Mouse (Mus musculus): ENCODE measurements around the gene Slc2a5. TPM values are rescaled to one million over a fixed set of nuclear protein-coding genes. Genes with fewer than 3 reads are reported as not detected.

Slc2a5 gene
- total and polyA plus RNA-seq, 2 experiments from 2014 or later = 0.42 TPM; not detected in 1

DNA sequence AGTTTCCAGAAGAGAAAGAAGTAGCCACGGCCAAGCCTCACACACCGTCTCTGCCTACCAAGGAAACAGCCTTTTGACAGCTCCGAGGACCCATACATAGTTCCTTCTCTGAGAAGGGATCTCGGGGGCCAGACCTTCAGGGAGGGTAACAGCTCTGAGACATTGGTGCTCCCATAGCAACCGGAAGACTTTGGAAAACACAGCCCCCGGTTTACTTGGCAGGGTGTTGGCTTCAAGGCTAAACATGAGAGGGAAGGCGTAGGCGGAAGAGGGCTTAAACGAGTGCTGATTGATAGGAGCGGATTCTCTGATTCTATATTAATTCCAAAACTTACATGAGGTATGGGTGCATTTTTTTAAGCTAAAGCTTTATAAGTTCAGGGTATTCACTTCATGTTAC, 49.3 kb downstream of the Slc2a5 start:
- H3K4me3 ChIP-seq (ENCODE audit: low read depth, low read length) = no peak overlapping the region
- ATAC-seq (ENCODE audit: insufficient read depth, low read depth) (no peak), DNase-seq (ENCODE audit: low spot score) (no peak)
- TF ChIP-seq EP300 (IDR thresholded peaks at IDR 0.05; ENCODE audit: low read depth) (no peak), CTCF (IDR thresholded peaks at IDR 0.05; ENCODE audit: low read depth) (no peak)
- H3K4me2 ChIP-seq (ENCODE audit: low read depth, low read length) = no peak overlapping the region
- H3K36me3 ChIP-seq (replicated peaks; ENCODE audit: control insufficient read depth, insufficient read depth, low read length) = no peaks in the 10 kb centered on the region
- H3K9me3 ChIP-seq (replicated peaks; ENCODE audit: control insufficient read depth, low read length) = no peaks in the 10 kb centered on the region
- WGBS = 61% methylated on average over 10 of the region's 10 CpGs
- H3K9ac ChIP-seq (replicated peaks; ENCODE audit: low read depth, low read length) = no peak overlapping the region
- H3K27ac ChIP-seq (ENCODE audit: low read depth) = no peak overlapping the region
- no peaks in the 10 kb centered on the region for H3K27me3 ChIP-seq (ENCODE audit: control insufficient read depth, insufficient read depth, low read length)
- no peaks in the 10 kb centered on the region for H3K4me1 ChIP-seq (ENCODE audit: control insufficient read depth, insufficient read depth)

DNA sequence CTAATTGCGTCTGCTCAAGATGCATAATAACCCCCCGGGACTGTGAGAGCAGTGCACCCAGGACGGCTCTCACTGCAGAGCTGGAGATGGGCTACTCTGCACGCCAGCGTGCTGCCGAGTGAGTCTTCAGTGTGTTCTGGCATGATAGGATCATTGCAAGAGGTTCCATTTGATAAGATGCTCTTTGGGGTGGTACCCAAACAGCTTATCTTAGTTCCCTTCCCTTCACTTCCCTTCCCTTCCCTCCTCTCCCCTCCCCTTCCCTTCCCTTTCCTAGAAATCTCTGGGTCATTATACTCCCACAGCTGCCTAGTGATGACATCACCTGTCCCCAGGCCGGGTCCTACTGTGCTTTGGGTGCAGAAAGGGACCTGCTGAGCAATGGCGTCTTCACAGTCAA, 53.0 kb downstream of the Slc2a5 start:
- H3K9ac ChIP-seq (replicated peaks; ENCODE audit: low read depth, low read length) = no peak overlapping the region
- no peaks in the 10 kb centered on the region for H3K9me3 ChIP-seq (replicated peaks; ENCODE audit: control insufficient read depth, low read length)
- WGBS = 54% methylated on average over 8 of the region's 8 CpGs
- H3K4me3 ChIP-seq (ENCODE audit: low read depth, low read length) = no peak overlapping the region
- no peaks in the 10 kb centered on the region for H3K4me1 ChIP-seq (ENCODE audit: control insufficient read depth, insufficient read depth)
- no peaks in the 10 kb centered on the region for H3K36me3 ChIP-seq (replicated peaks; ENCODE audit: control insufficient read depth, insufficient read depth, low read length)
- no peak overlapping the region for H3K27ac ChIP-seq (ENCODE audit: low read depth)
- DNase-seq (ENCODE audit: low spot score) = no peak
- ATAC-seq (ENCODE audit: insufficient read depth, low read depth) = no peak
- H3K4me2 ChIP-seq (ENCODE audit: low read depth, low read length) = no peak overlapping the region
- TF ChIP-seq CTCF (IDR thresholded peaks at IDR 0.05; ENCODE audit: low read depth) = no peak
- TF ChIP-seq EP300 (IDR thresholded peaks at IDR 0.05; ENCODE audit: low read depth) = no peak
- no peaks in the 10 kb centered on the region for H3K27me3 ChIP-seq (ENCODE audit: control insufficient read depth, insufficient read depth, low read length)

DNA sequence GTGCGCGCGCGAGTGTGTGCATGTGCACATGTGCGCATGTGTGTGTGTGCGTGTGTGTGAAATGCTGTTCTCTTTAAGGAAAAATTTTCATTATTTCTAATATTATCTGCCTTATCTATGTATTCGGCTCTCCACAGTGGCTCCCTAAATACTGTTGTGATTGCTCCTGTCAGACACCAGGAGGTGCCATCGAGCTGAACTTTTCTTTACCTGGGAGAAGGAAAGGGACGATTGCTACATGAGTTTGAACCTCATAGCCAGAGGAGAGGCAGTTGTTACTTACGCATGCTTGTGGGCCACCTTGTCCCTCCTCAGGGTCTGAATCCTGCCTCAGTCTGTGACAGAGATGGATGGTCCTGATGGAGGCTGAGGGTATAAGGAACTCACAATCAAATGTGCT, 54.2 kb downstream of the Slc2a5 start:
- ATAC-seq (ENCODE audit: insufficient read depth, low read depth) (no peak), DNase-seq (ENCODE audit: low spot score) (no peak)
- H3K27me3 ChIP-seq (ENCODE audit: control insufficient read depth, insufficient read depth, low read length) = no peaks in the 10 kb centered on the region
- WGBS = 62% methylated on average over 10 of the region's 10 CpGs
- no peaks in the 10 kb centered on the region for H3K36me3 ChIP-seq (replicated peaks; ENCODE audit: control insufficient read depth, insufficient read depth, low read length)
- TF ChIP-seq CTCF (IDR thresholded peaks at IDR 0.05; ENCODE audit: low read depth) = peak; percentile 59
- no peak for TF ChIP-seq EP300 (IDR thresholded peaks at IDR 0.05; ENCODE audit: low read depth)
- H3K4me2 ChIP-seq (ENCODE audit: low read depth, low read length) = no peak overlapping the region
- no peak overlapping the region for H3K9ac ChIP-seq (replicated peaks; ENCODE audit: low read depth, low read length)
- H3K4me1 ChIP-seq (ENCODE audit: control insufficient read depth, insufficient read depth) = no peaks in the 10 kb centered on the region
- H3K4me3 ChIP-seq (ENCODE audit: low read depth, low read length) = no peak overlapping the region
- H3K9me3 ChIP-seq (replicated peaks; ENCODE audit: control insufficient read depth, low read length) = no peaks in the 10 kb centered on the region
- H3K27ac ChIP-seq (ENCODE audit: low read depth) = no peak overlapping the region

DNA sequence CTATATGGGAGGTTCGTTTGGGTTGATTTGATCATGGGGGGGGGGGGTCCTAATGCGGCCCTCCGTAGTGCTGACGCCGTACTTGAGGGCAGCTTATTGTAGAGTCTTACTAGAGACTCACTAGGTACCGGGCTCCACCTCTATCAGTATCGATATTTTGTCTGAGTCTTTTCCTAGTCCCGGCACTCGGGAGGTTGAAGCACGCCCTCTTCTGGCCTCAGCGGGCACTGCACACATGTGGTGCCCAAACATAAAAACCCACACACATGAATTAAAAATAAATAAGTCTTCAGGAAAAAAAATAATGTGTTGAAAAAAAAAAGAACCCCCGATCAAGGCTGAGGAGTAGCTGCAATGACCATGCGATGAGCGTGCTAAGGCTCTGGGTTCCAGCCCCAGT, 54.9 kb downstream of the Slc2a5 start:
- ATAC-seq (ENCODE audit: insufficient read depth, low read depth) = no peak
- no peak overlapping the region for H3K4me3 ChIP-seq (ENCODE audit: low read depth, low read length)
- no peaks in the 10 kb centered on the region for H3K27me3 ChIP-seq (ENCODE audit: control insufficient read depth, insufficient read depth, low read length)
- 92% methylated on average over 14 of the region's 14 CpGs for WGBS
- TF ChIP-seq EP300 (IDR thresholded peaks at IDR 0.05; ENCODE audit: low read depth) (no peak), CTCF (IDR thresholded peaks at IDR 0.05; ENCODE audit: low read depth) (no peak)
- no peaks in the 10 kb centered on the region for H3K4me1 ChIP-seq (ENCODE audit: control insufficient read depth, insufficient read depth)
- no peaks in the 10 kb centered on the region for H3K36me3 ChIP-seq (replicated peaks; ENCODE audit: control insufficient read depth, insufficient read depth, low read length)
- H3K4me2 ChIP-seq (ENCODE audit: low read depth, low read length) = no peak overlapping the region
- H3K9me3 ChIP-seq (replicated peaks; ENCODE audit: control insufficient read depth, low read length) = no peaks in the 10 kb centered on the region
- DNase-seq (ENCODE audit: low spot score) = no peak
- no peak overlapping the region for H3K9ac ChIP-seq (replicated peaks; ENCODE audit: low read depth, low read length)
- no peak overlapping the region for H3K27ac ChIP-seq (ENCODE audit: low read depth)

DNA sequence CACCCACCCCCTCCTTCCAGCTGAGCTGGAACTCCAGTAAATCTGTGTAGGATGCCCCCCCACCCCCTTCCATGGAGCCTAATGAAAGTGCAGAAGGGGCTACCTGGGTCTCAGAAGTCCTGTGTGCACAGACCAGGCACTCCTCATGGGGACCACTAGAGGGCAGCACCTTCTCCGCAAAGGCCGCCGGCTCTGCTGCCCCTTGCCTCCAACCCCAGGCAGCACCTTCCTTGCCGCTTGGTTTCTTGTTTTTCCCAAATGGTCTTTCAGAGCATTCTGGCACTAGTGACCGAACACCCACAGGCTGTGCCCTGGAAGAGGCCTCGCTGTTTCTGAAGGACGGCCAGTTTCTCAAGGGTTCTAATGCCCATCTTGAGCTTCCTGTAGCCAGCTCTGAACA, 57.5 kb downstream of the Slc2a5 start:
- Histone ChIP-seq H3K36me3 (replicated peaks; ENCODE audit: control insufficient read depth, insufficient read depth, low read length) (no peaks in the 10 kb centered on the region), H3K4me3 (ENCODE audit: low read depth, low read length) (no peak overlapping the region), H3K4me1 (ENCODE audit: control insufficient read depth, insufficient read depth) (no peaks in the 10 kb centered on the region), H3K27ac (ENCODE audit: low read depth) (no peak overlapping the region), H3K9me3 (replicated peaks; ENCODE audit: control insufficient read depth, low read length) (no peaks in the 10 kb centered on the region), H3K9ac (replicated peaks; ENCODE audit: low read depth, low read length) (no peak overlapping the region), H3K4me2 (ENCODE audit: low read depth, low read length) (peak overlapping the region; percentile 40; the same call in 1 of the 2 replicates), H3K27me3 (ENCODE audit: control insufficient read depth, insufficient read depth, low read length) (no peaks in the 10 kb centered on the region)
- peak; percentile 40 for DNase-seq (ENCODE audit: low spot score)
- WGBS = 5% methylated on average over 7 of the region's 7 CpGs
- TF ChIP-seq CTCF (IDR thresholded peaks at IDR 0.05; ENCODE audit: low read depth) (peak; percentile 79), EP300 (IDR thresholded peaks at IDR 0.05; ENCODE audit: low read depth) (no peak)
- 0 out of 2 replicates have a peak, but pooled peaks have one; percentile 54 for ATAC-seq (ENCODE audit: insufficient read depth, low read depth)

DNA sequence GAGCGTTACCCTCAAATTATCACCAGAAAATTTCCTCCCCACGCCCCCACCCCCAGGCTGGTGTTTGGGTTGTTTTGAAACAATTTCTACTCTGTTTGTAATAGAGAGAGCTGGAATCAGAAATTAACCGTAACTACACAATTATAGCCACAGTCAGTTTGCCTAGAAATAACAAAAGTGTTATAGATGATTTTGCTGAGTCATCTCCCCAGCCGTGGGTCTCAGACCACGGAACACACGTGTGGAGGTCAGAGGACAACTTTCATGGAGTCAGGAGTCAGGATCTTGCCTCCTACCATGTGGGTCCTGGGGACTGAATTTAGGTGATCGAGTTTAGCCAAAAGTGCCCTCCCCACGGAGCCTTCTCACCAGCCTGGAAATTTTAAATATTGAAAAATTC, 58.0 kb downstream of the Slc2a5 start:
- H3K4me2 ChIP-seq (ENCODE audit: low read depth, low read length) = no peak overlapping the region

More for the DNA sequence above, 58.0 kb downstream of the Slc2a5 start:
- Histone ChIP-seq H3K27ac (ENCODE audit: low read depth) (no peak overlapping the region), H3K27me3 (ENCODE audit: control insufficient read depth, insufficient read depth, low read length) (no peaks in the 10 kb centered on the region), H3K9me3 (replicated peaks; ENCODE audit: control insufficient read depth, low read length) (no peaks in the 10 kb centered on the region), H3K4me1 (ENCODE audit: control insufficient read depth, insufficient read depth) (no peaks in the 10 kb centered on the region), H3K36me3 (replicated peaks; ENCODE audit: control insufficient read depth, insufficient read depth, low read length) (no peaks in the 10 kb centered on the region), H3K9ac (replicated peaks; ENCODE audit: low read depth, low read length) (no peak overlapping the region), H3K4me3 (ENCODE audit: low read depth, low read length) (no peak overlapping the region)
- DNase-seq (ENCODE audit: low spot score) (no peak), ATAC-seq (ENCODE audit: insufficient read depth, low read depth) (no peak)
- 70% methylated on average over 8 of the region's 8 CpGs for WGBS
- TF ChIP-seq EP300 (IDR thresholded peaks at IDR 0.05; ENCODE audit: low read depth) = no peak
- TF ChIP-seq CTCF (IDR thresholded peaks at IDR 0.05; ENCODE audit: low read depth) = no peak
